Mouse (Mus musculus): ENCODE measurements at regions not wholly inside any gene's neighbourhood (a gene's known extent, or its start where the extent isn't known, plus 50 kb on each side); places are given as distances from the start of the nearest gene placed in this dataset.
A peak's percentile ranks its signal among the peaks of the same experiment; 100 is the strongest.

GRCm38 (mm10) chr1:161704527-161704926 is 83.8 kb downstream of the Fasl start:
- 68% methylated on average over 3 of the region's 3 CpGs for WGBS
- H3K27me3 ChIP-seq (replicated peaks; ENCODE audit: control insufficient read depth, insufficient read depth, low read length): no peaks in the 10 kb centered on the region
- H3K4me3 ChIP-seq (ENCODE audit: low read depth, low read length): no peak overlapping the region
- H3K36me3 ChIP-seq (ENCODE audit: control insufficient read depth, insufficient read depth, low read length): no peaks in the 10 kb centered on the region
- no peaks in the 10 kb centered on the region for H3K4me1 ChIP-seq (ENCODE audit: control insufficient read depth, insufficient read depth, low read length)
- no peaks in the 10 kb centered on the region for H3K9me3 ChIP-seq (ENCODE audit: control insufficient read depth, low read length)
- no peak overlapping the region for H3K4me2 ChIP-seq (ENCODE audit: low read depth, low read length)
- ATAC-seq (ENCODE audit: low read depth) (no peak), DNase-seq (ENCODE audit: low spot score) (no peak)
- no peak overlapping the region for H3K9ac ChIP-seq (ENCODE audit: low read depth, low read length)
- no peak overlapping the region for H3K27ac ChIP-seq (replicated peaks; ENCODE audit: low read depth, low read length)

- Histone ChIP-seq H3K4me2 (ENCODE audit: low read depth, low read length) (no peak overlapping the region), H3K27ac (replicated peaks; ENCODE audit: low read depth, low read length) (no peak overlapping the region), H3K4me1 (ENCODE audit: control insufficient read depth, insufficient read depth, low read length) (no peaks in the 10 kb centered on the region), H3K27me3 (replicated peaks; ENCODE audit: control insufficient read depth, insufficient read depth, low read length) (no peaks in the 10 kb centered on the region), H3K36me3 (ENCODE audit: control insufficient read depth, insufficient read depth, low read length) (no peaks in the 10 kb centered on the region), H3K9ac (ENCODE audit: low read depth, low read length) (no peak overlapping the region), H3K9me3 (ENCODE audit: control insufficient read depth, low read length) (no peaks in the 10 kb centered on the region), H3K4me3 (ENCODE audit: low read depth, low read length) (no peak overlapping the region)
- ATAC-seq (ENCODE audit: low read depth) (peak; percentile 82), DNase-seq (ENCODE audit: low spot score) (peak; percentile 35)
- 26% methylated on average over 5 of the region's 5 CpGs for WGBS
These were observed 92.4 kb downstream of the Fasl start for GRCm38 (mm10) chr1:161695886-161696285.

- no peak overlapping the region for H3K27ac ChIP-seq (replicated peaks; ENCODE audit: low read depth, low read length)
- no peak for ATAC-seq (ENCODE audit: low read depth)
- no peaks in the 10 kb centered on the region for H3K9me3 ChIP-seq (ENCODE audit: control insufficient read depth, low read length)
- H3K9ac ChIP-seq (ENCODE audit: low read depth, low read length): no peak overlapping the region
- H3K36me3 ChIP-seq (ENCODE audit: control insufficient read depth, insufficient read depth, low read length): no peaks in the 10 kb centered on the region
- WGBS: 71% methylated on average over 6 of the region's 6 CpGs
- no peak overlapping the region for H3K4me3 ChIP-seq (ENCODE audit: low read depth, low read length)
- H3K27me3 ChIP-seq (replicated peaks; ENCODE audit: control insufficient read depth, insufficient read depth, low read length): no peaks in the 10 kb centered on the region
- DNase-seq (ENCODE audit: low spot score): no peak
- no peaks in the 10 kb centered on the region for H3K4me1 ChIP-seq (ENCODE audit: control insufficient read depth, insufficient read depth, low read length)
- H3K4me2 ChIP-seq (ENCODE audit: low read depth, low read length): no peak overlapping the region
These were observed 94.5 kb downstream of the Fasl start for GRCm38 (mm10) chr1:161693768-161694160.

GRCm38 (mm10) chr1:161692836-161693767 is 95.2 kb downstream of the Fasl start:
- Histone ChIP-seq H3K27ac (replicated peaks; ENCODE audit: low read depth, low read length) (no peak overlapping the region), H3K4me3 (ENCODE audit: low read depth, low read length) (no peak overlapping the region), H3K9ac (ENCODE audit: low read depth, low read length) (no peak overlapping the region), H3K9me3 (ENCODE audit: control insufficient read depth, low read length) (no peaks in the 10 kb centered on the region), H3K36me3 (ENCODE audit: control insufficient read depth, insufficient read depth, low read length) (no peaks in the 10 kb centered on the region), H3K4me1 (ENCODE audit: control insufficient read depth, insufficient read depth, low read length) (no peaks in the 10 kb centered on the region), H3K27me3 (replicated peaks; ENCODE audit: control insufficient read depth, insufficient read depth, low read length) (no peaks in the 10 kb centered on the region), H3K4me2 (ENCODE audit: low read depth, low read length) (no peak overlapping the region)
- WGBS: 75% methylated on average over 14 of the region's 14 CpGs
- DNase-seq (ENCODE audit: low spot score) (no peak), ATAC-seq (ENCODE audit: low read depth) (no peak)

GRCm38 (mm10) chr1:161688946-161689345 is 99.3 kb downstream of the Fasl start:
- Histone ChIP-seq H3K4me2 (ENCODE audit: low read depth, low read length) (no peak overlapping the region), H3K27ac (replicated peaks; ENCODE audit: low read depth, low read length) (no peak overlapping the region), H3K4me1 (ENCODE audit: control insufficient read depth, insufficient read depth, low read length) (peaks cover 4% of the 10 kb centered on the region), H3K27me3 (replicated peaks; ENCODE audit: control insufficient read depth, insufficient read depth, low read length) (no peaks in the 10 kb centered on the region; the same call in 1 of the 2 replicates), H3K9me3 (ENCODE audit: control insufficient read depth, low read length) (no peaks in the 10 kb centered on the region), H3K4me3 (ENCODE audit: low read depth, low read length) (no peak overlapping the region), H3K9ac (ENCODE audit: low read depth, low read length) (no peak overlapping the region), H3K36me3 (ENCODE audit: control insufficient read depth, insufficient read depth, low read length) (no peaks in the 10 kb centered on the region)
- peak; percentile 49 for DNase-seq (ENCODE audit: low spot score)
- WGBS: 8% methylated on average over 3 of the region's 3 CpGs
- peak; percentile 33; the same call in 1 of the 2 replicates for ATAC-seq (ENCODE audit: low read depth)

- no peaks in the 10 kb centered on the region for H3K36me3 ChIP-seq (ENCODE audit: control insufficient read depth, insufficient read depth, low read length)
- no peak overlapping the region for H3K4me3 ChIP-seq (ENCODE audit: low read depth, low read length)
- H3K9ac ChIP-seq (ENCODE audit: low read depth, low read length): no peak overlapping the region
- H3K4me1 ChIP-seq (ENCODE audit: control insufficient read depth, insufficient read depth, low read length): peaks cover 4% of the 10 kb centered on the region
- peak overlapping the region; percentile 38 for H3K4me2 ChIP-seq (ENCODE audit: low read depth, low read length)
- DNase-seq (ENCODE audit: low spot score) (peak; percentile 65), ATAC-seq (ENCODE audit: low read depth) (no peak)
- 20% methylated on average over 12 of the region's 12 CpGs for WGBS
- no peak overlapping the region for H3K27ac ChIP-seq (replicated peaks; ENCODE audit: low read depth, low read length)
- no peaks in the 10 kb centered on the region; the same call in 1 of the 2 replicates for H3K27me3 ChIP-seq (replicated peaks; ENCODE audit: control insufficient read depth, insufficient read depth, low read length)
- no peaks in the 10 kb centered on the region for H3K9me3 ChIP-seq (ENCODE audit: control insufficient read depth, low read length)
These were observed 100.7 kb downstream of the Fasl start for GRCm38 (mm10) chr1:161687548-161687947.

GRCm38 (mm10) chr1:161680558-161680957 is 107.7 kb downstream of the Fasl start:
- peak; percentile 36 for DNase-seq (ENCODE audit: low spot score)
- H3K4me2 ChIP-seq (ENCODE audit: low read depth, low read length): no peak overlapping the region
- no peaks in the 10 kb centered on the region for H3K36me3 ChIP-seq (ENCODE audit: control insufficient read depth, insufficient read depth, low read length)
- H3K27me3 ChIP-seq (replicated peaks; ENCODE audit: control insufficient read depth, insufficient read depth, low read length): no peaks in the 10 kb centered on the region
- ATAC-seq (ENCODE audit: low read depth): no peak
- H3K27ac ChIP-seq (replicated peaks; ENCODE audit: low read depth, low read length): no peak overlapping the region
- no peak overlapping the region for H3K9ac ChIP-seq (ENCODE audit: low read depth, low read length)
- no peaks in the 10 kb centered on the region for H3K4me1 ChIP-seq (ENCODE audit: control insufficient read depth, insufficient read depth, low read length)
- no peak overlapping the region for H3K4me3 ChIP-seq (ENCODE audit: low read depth, low read length)
- 68% methylated on average over 6 of the region's 6 CpGs for whole genome bisulfite sequencing
- no peaks in the 10 kb centered on the region for H3K9me3 ChIP-seq (ENCODE audit: control insufficient read depth, low read length)

- Histone ChIP-seq H3K4me1 (ENCODE audit: control insufficient read depth, insufficient read depth, low read length) (no peaks in the 10 kb centered on the region), H3K27ac (replicated peaks; ENCODE audit: low read depth, low read length) (no peak overlapping the region), H3K9ac (ENCODE audit: low read depth, low read length) (no peak overlapping the region), H3K9me3 (ENCODE audit: control insufficient read depth, low read length) (no peaks in the 10 kb centered on the region), H3K4me2 (ENCODE audit: low read depth, low read length) (no peak overlapping the region), H3K36me3 (ENCODE audit: control insufficient read depth, insufficient read depth, low read length) (no peaks in the 10 kb centered on the region), H3K4me3 (ENCODE audit: low read depth, low read length) (no peak overlapping the region), H3K27me3 (replicated peaks; ENCODE audit: control insufficient read depth, insufficient read depth, low read length) (no peaks in the 10 kb centered on the region)
- WGBS: 80% methylated on average over 5 of the region's 5 CpGs
- no peak for ATAC-seq (ENCODE audit: low read depth)
- DNase-seq (ENCODE audit: low spot score): no peak
These were observed 117.4 kb downstream of the Fasl start for GRCm38 (mm10) chr1:161670937-161671336.

- ATAC-seq (ENCODE audit: low read depth) (no peak), DNase-seq (ENCODE audit: low spot score) (peak; percentile 11)
- H3K27me3 ChIP-seq (replicated peaks; ENCODE audit: control insufficient read depth, insufficient read depth, low read length): no peaks in the 10 kb centered on the region
- H3K4me3 ChIP-seq (ENCODE audit: low read depth, low read length): no peak overlapping the region
- no peak overlapping the region for H3K9ac ChIP-seq (ENCODE audit: low read depth, low read length)
- no peaks in the 10 kb centered on the region for H3K36me3 ChIP-seq (ENCODE audit: control insufficient read depth, insufficient read depth, low read length)
- H3K4me2 ChIP-seq (ENCODE audit: low read depth, low read length): no peak overlapping the region
- no peaks in the 10 kb centered on the region for H3K9me3 ChIP-seq (ENCODE audit: control insufficient read depth, low read length)
- no peaks in the 10 kb centered on the region for H3K4me1 ChIP-seq (ENCODE audit: control insufficient read depth, insufficient read depth, low read length)
- 48% methylated on average over 3 of the region's 3 CpGs for WGBS
- H3K27ac ChIP-seq (replicated peaks; ENCODE audit: low read depth, low read length): no peak overlapping the region
These were observed 124.0 kb downstream of the Fasl start for GRCm38 (mm10) chr1:161664321-161664720.

Data from embryonic facial prominence, embryonic 14.5 days (tissue).